Mouse (Mus musculus): ENCODE results near the gene Olfr441. TPM values are rescaled to one million over a fixed set of nuclear protein-coding genes. Genes with fewer than 3 reads are reported as not detected.
A peak's percentile ranks its signal among the peaks of the same experiment; 100 is the strongest.
"Not testable (repeated sequence)": the region's sequence is repeated elsewhere in the genome, so short reads cannot be mapped to it uniquely, and the experiment has no call there.

Gene Olfr441
- not detected for total RNA-seq (2021)
- long read RNA-seq, experiment 1, result 0 reads
- long read RNA-seq, experiment 2, result 0 reads

DNA sequence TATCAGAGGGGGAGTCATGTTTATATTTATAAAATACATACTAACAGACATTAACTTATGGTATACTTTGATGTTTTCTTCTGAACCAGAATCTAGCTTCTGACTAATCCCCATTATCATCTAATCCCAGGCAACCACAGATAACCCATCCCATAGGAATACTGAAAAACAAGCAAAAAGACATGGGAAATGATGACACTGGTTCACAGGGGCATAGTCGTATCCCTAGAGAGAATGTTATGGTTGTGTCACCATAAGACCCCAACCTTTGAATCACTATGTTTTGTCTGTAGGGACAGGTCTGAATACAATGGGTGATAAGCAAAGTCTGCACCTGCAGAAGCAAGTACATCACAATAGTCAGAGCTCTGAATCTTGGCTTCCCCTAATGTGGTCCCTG is at the start of gene Olfr441:
TSS of gene Olfr441 (plus strand) at position 301 of the 400 bp plus-strand sequence.
- H3K4me3 ChIP-seq; DNase-seq (ENCODE audit: low spot score in 2 of 2); H3K27ac ChIP-seq: not testable (repeated sequence)

DNA sequence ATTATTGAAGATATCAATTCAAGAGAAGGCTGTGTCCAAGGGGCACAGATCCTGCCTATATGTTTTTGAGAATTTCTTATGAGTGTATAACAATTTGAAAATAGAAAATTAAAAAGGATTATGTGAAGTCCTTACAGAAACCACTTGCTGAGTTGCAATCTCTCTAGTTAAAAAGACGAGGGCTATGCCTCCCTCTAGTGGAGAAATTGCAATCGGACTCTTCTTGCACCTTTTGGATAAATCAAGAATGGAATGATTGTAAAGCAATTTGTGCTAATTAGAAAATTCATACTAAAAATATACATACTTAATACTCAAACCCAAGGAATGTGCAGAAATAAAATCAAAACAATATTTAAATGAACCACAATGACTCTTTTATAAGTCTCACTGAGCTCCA is 27.4 kb upstream of the Olfr441 start:
- peak; percentile 14 to 15 for DNase-seq (ENCODE audit: low spot score in 2 of 2)
- peak; percentile 86 for TF ChIP-seq CTCF (conservative IDR thresholded peaks at IDR 0.05)
- Histone ChIP-seq H3K27ac (no peak overlapping the region), H3K4me3 (no peak overlapping the region)

DNA sequence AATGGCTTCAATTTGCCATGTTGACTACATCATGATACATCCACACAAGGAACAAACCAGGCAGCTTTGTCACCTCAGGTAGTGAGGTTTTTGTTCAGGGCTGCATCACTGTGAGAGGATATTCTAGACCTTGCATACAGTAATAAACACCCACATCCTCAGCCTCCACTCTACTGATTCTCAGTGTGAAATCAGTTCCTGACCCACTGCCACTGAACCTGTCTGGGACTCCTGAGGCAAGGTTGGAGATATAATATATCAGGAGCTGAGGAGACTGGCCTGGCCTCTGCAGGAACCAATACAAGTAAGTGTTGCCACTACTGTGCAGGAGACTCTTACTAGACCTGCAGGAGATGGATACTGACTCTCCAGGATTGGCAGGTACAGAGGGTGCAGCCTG is 24.8 kb upstream of the Olfr441 start:
- DNase-seq (ENCODE audit: low spot score in 2 of 2); H3K4me3 ChIP-seq; H3K27ac ChIP-seq: not testable (repeated sequence)

DNA sequence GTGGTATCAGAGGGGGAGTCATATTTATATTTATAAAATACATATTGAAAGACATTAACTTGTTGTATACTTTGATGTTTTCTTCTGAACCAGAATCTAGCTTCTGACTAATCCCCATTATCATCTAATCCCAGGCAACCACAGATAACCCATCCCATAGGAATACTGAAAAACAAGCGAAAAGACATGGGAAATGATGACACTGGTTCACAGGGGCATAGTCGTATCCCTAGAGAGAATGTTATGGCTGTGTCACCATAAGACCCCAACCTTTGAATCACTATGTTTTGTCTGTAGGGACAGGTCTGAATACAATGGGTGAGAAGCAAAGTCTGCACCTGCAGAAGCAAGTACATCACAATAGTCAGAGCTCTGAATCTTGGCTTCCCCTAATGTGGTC is 40.1 kb downstream of the Olfr441 start, which contains the start of gene Olfr237-ps1:
TSS of gene Olfr237-ps1 (plus strand) at position 301 of the 400 bp plus-strand sequence.
- H3K4me3 ChIP-seq; H3K27ac ChIP-seq; DNase-seq (ENCODE audit: low spot score in 2 of 2): not testable (repeated sequence)

DNA sequence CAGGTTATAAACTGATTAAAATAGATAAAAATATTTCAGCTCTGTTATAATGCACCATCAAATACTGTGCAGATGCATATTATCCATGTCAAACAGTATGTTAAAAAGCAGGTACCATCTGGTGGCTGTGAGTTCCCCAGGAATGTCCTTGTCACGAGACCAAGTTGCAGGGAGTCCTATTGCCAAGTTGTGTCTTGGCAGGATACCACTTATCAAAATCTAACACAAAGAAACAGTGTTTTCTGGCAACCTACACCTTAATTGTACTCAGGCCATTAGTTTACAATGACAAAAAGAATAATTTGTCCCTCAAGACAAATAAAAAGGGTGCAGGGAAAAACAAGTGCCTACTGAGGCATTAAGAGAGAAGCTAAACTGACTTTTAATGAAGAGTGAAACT is 53.3 kb downstream of the Olfr441 start:
- H3K27ac ChIP-seq, result no peak overlapping the region
- DNase-seq (ENCODE audit: low spot score in 2 of 2), result peak in 1 of 2 experiments; percentile 5
- H3K4me3 ChIP-seq, result no peak overlapping the region
- no peak for TF ChIP-seq CTCF (conservative IDR thresholded peaks at IDR 0.05)

DNA sequence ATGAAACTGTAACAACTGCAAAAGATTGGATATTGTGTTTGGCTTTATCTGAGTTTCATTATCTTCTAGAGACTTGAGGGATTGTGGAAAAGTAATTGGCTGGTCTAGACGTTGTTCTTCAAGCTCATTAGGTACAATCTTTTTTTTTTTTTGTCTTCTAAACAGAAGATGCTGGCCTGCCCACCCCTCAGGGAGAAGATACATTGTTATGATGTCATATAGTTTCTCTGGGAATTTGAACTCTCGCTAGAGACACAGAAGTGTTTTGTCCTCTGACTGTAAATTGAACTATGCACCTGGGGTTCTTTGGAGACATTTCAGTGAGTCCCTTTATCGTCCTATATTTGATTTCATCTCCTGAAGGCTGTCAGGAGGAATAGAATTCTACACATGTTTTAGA is 56.8 kb downstream of the Olfr441 start, which contains the start of gene Olfr437:
TSS of gene Olfr437 (plus strand) at position 301 of the 400 bp plus-strand sequence.
- no peak for DNase-seq (ENCODE audit: low spot score in 2 of 2)
- no peak for TF ChIP-seq CTCF (conservative IDR thresholded peaks at IDR 0.05)
- Histone ChIP-seq H3K27ac (no peak within 1 kb of the TSS), H3K4me3 (no peak within 1 kb of the TSS)

DNA sequence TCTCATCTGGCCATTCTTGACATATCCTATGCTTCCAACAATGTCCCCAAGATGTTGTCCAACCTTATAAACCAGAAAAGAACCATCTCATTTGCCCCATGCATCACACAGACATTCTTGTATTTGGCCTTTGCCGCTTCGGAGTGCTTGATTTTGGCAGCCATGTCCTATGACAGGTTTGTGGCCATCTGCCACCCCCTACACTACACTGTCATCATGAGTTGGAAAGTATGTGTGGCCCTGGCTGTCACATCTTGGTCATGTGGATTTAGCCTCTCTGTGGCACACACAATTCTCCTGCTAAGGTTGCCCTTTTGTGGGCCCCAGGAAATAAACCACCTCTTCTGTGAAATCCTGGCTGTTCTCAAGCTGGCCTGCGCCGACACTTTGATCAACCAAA is 61.1 kb downstream of the Olfr441 start:
- Histone ChIP-seq H3K4me3 (no peak overlapping the region), H3K27ac (no peak overlapping the region)
- no peak for TF ChIP-seq CTCF (conservative IDR thresholded peaks at IDR 0.05)
- DNase-seq (ENCODE audit: low spot score in 2 of 2), result no peak

Other genes starting within 250 kb of the Olfr441 start
- not detected for gene Olfr448, start 215.9 kb upstream of the Olfr441 start, total RNA-seq (2021)
- not detected for gene Olfr447, start 197.5 kb upstream of the Olfr441 start, total RNA-seq (2021)
- gene Olfr446, start 185.0 kb upstream of the Olfr441 start, total RNA-seq (2021), result not detected
- not detected for gene Olfr444, start 157.3 kb upstream of the Olfr441 start, total RNA-seq (2021)
- not detected for gene Olfr237-ps1, start 40.2 kb downstream of the Olfr441 start, total RNA-seq (2021)
- not detected for gene Olfr437, start 56.9 kb downstream of the Olfr441 start, total RNA-seq (2021)
- gene Olfr13, start 65.8 kb downstream of the Olfr441 start, total RNA-seq (2021), result not detected
- not detected for gene Olfr435, start 90.8 kb downstream of the Olfr441 start, total RNA-seq (2021)
- gene Olfr434, start 106.7 kb downstream of the Olfr441 start, total RNA-seq (2021), result not detected
- gene Olfr47, start 125.2 kb downstream of the Olfr441 start, total RNA-seq (2021), result not detected
- gene Arhgef5, start 159.2 kb downstream of the Olfr441 start, total RNA-seq (2021), result 1 to 10 TPM; 1.7 to 2.8 TPM
- gene Nobox, start 203.2 kb downstream of the Olfr441 start, total RNA-seq (2021), result not detected